Mouse (Mus musculus) midbrain, embryonic 12.5 days (tissue): ENCODE measurements around the gene Optn. TPM values are rescaled to one million over a fixed set of nuclear protein-coding genes. Genes with fewer than 3 reads are reported as not detected.
"Not testable (repeated sequence)": the region's sequence is repeated elsewhere in the genome, so short reads cannot be mapped to it uniquely, and the experiment has no call there.

Experiments used
- ATAC-seq: fragments of 200-750 bp; cut with Nextera tagmentation; 2 replicates; pipeline ENCODE4 v1.8.0; 2017; ENCODE audit warnings: low read depth, moderate TSS enrichment, moderate library complexity; ENCODE audit not compliant: low FRiP score
- H3K27ac ChIP-seq: fragments of 300-500 bp; sonication (generic); replicated peaks from 2 replicates; pipeline ENCODE4 v1.5.1; 2016; ENCODE audit warnings: mild to moderate bottlenecking
- H3K27me3 ChIP-seq: fragments of 300-500 bp; sonication (generic); 2 replicates; pipeline ENCODE4 v1.6.1; 2016; ENCODE audit warnings: mild to moderate bottlenecking
- H3K36me3 ChIP-seq: fragments of 300-500 bp; sonication (generic); 2 replicates; pipeline ENCODE4 v1.6.1; 2016
- H3K4me1 ChIP-seq: fragments of 300-500 bp; sonication (generic); 2 replicates; pipeline ENCODE4 v1.6.1; 2016
- H3K4me2 ChIP-seq: fragments of 300-500 bp; sonication (generic); replicated peaks from 2 replicates; pipeline ENCODE4 v1.6.1; 2016; ENCODE audit warnings: mild to moderate bottlenecking, moderate library complexity
- H3K4me3 ChIP-seq: fragments of 300-500 bp; sonication (generic); 2 replicates; pipeline ENCODE4 v1.5.1; 2016; ENCODE audit warnings: mild to moderate bottlenecking
- H3K9ac ChIP-seq: fragments of 300-500 bp; sonication (generic); replicated peaks from 2 replicates; pipeline ENCODE4 v1.6.1; 2016; ENCODE audit warnings: mild to moderate bottlenecking, moderate library complexity
- H3K9me3 ChIP-seq: fragments of 300-500 bp; sonication (generic); 2 replicates; pipeline ENCODE4 v1.6.1; 2016; ENCODE audit warnings: mild to moderate bottlenecking
- WGBS: fragments of 180-500 bp; shearing (Covaris S2); methylation state at CpG from one replicate; pipeline ENCODE4 v1.1.7; 2016; 5-methylcytosine and 5-hydroxymethylcytosine counted together
- polyA plus RNA-seq: library from polyadenylated mRNA; unstranded; fragments of >200 nt; fragmentation: Nextera tagmentation; extraction: Ambion mirVana; gene quantifications from 2 replicates; pipeline ENCODE4 v1.2.1, GENCODE M21; 2016

The Optn gene
- polyA plus RNA-seq = 3.3 and 4.2 TPM in 2 replicates

DNA sequence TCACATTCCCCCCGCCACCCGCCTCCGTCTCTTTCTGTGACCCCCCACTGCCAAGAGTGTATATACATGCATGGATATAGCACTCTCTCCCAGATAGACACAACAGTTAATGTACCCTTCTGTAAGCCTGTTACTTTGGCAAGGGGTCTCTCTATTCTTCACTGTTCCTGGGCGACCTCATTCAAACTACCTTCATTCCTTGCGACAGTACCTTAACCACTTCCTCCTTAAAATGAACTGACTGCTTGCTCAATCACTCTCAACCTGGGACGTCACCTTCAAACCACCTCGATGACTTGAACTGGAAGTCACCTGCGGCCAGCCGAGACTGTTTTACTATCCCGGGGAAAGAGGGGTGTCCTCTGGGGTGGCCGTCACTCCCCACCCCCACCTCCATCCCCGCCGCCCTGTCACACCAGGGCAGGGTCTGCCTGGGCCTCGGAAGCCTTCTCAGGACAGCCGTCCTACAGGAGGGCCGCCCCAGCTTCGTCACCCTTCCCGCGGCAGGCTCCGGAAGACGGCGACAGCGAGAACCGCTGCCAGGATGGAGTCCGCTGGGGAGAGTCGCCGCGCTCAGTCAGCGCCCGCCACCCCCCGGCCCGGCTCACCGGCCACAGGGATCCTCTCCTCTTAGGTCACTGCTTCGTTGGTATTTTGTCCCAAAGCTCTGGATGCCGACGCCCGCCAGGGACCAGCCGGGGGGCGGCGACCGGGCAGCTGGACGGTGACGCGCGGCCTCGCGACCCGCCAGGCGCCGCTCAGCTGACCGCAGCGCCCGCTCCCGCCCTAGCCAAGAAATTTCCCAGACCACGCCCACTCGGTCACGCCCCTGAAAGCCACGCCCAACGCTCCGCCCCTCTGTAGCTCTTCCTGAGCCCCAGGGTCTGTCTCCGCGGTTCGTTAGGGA is at the start of gene Optn:
TSS of gene Optn (minus strand) at position 753 of the 907 bp plus-strand sequence.
- peak within 1 kb of the TSS; percentile 61 for H3K4me3 ChIP-seq
- H3K27me3 ChIP-seq = peaks cover 23% of the 10 kb centered on the region
- H3K9me3 ChIP-seq = no peaks in the 10 kb centered on the region
- ATAC-seq = peak; percentile 93
- H3K36me3 ChIP-seq = no peaks in the 10 kb centered on the region
- peak within 1 kb of the TSS; percentile 90 for H3K4me2 ChIP-seq
- H3K4me1 ChIP-seq = peaks cover 13% of the 10 kb centered on the region
- H3K9ac ChIP-seq = peak within 1 kb of the TSS; percentile 57
- no peak within 1 kb of the TSS for H3K27ac ChIP-seq
- 2% methylated on average over 63 of the region's 63 CpGs for WGBS

DNA sequence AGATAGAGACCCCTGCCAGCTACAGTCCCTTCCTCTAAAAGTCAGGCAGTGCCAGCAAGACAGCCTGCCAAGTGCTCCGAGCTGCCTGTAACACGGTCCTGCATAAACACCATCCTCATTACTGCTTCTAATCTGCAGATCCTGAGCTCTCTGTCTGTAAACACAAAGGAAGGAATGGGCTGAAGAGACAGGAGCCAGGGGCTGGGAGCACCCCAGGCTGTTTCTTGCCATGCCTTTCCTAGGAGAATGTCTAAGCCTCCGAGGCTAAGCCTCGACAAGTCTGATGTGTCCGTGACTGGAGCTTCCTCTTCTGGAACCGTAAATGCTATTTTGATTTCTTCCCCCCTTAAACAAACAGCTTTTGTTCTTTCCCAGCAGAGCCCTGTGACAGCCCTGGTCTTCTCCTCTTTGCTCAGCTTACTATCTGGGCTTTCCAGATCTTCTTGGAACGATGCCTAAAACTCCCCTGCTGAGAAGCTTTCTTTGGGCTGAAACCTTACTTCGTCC is 49.0 kb upstream of the Optn start:
- Histone ChIP-seq H3K9me3 (peaks cover 3% of the 10 kb centered on the region; the same call in 1 of the 2 replicates), H3K27me3 (no peaks in the 10 kb centered on the region), H3K4me2 (0 out of 2 replicates have a peak overlapping the region, but pooled peaks have one; percentile 7), H3K4me3 (no peak overlapping the region), H3K27ac (peak overlapping the region; percentile 58), H3K9ac (no peak overlapping the region), H3K4me1 (peaks cover 24% of the 10 kb centered on the region), H3K36me3 (no peaks in the 10 kb centered on the region)
- WGBS = 13% methylated on average over 8 of the region's 8 CpGs
- ATAC-seq = 0 out of 2 replicates have a peak, but pooled peaks have one; percentile 52

DNA sequence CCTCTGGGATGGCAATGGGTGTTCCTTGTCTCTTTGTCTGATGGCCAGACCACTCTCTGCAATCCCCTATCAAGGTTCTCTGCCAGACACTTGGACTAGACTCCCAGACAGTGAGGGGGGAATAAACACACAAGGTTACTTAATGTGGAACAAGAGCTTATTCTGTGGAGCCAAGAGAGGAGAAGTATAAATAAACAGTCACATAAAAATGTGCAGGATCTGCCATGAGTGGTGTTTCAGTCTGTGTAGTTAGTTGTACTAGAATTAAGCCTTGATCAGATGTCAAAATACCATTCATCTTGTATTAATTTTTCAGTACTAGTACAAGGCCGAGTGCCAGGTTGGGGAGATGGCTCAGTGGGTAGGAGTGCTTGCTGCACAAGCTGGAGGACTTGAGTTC is 39.0 kb upstream of the Optn start:
- peaks cover 11% of the 10 kb centered on the region; the same call in 1 of the 2 replicates for H3K9me3 ChIP-seq
- H3K4me2 ChIP-seq = no peak overlapping the region
- no peaks in the 10 kb centered on the region; the same call in 1 of the 2 replicates for H3K27me3 ChIP-seq
- H3K27ac ChIP-seq = no peak overlapping the region
- no peak overlapping the region for H3K4me3 ChIP-seq
- no peaks in the 10 kb centered on the region for H3K36me3 ChIP-seq
- 72% methylated on average over 1 of the region's 1 CpGs for WGBS
- H3K9ac ChIP-seq = no peak overlapping the region
- peaks cover 10% of the 10 kb centered on the region for H3K4me1 ChIP-seq
- no peak for ATAC-seq

DNA sequence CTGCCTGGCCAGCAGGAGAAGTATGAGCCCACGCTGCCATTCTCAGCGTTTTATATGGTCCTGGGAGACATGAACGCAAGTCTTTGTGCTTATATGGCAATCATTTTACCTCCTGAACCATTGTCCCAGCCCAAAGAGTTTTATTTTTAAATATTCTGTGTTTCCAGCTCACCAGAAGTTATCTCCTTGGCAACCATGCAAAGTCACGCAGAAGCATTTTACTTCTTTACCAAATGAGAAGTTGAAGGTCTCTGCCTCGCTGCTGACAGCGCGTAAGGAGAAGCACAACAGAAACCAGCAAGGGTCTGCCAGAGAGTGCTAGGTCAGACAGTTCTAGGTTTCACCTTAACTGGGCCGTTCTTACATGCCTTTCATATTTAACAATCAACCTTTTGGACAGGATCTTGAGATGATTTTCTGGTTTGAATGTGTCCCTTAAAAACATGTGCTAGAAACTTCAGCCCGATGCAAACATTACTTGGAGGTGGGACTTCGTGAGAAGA is 37.9 kb upstream of the Optn start:
- no peak overlapping the region for H3K4me2 ChIP-seq
- H3K27me3 ChIP-seq = no peaks in the 10 kb centered on the region; the same call in 1 of the 2 replicates
- H3K4me1 ChIP-seq = peaks cover 12% of the 10 kb centered on the region
- no peaks in the 10 kb centered on the region for H3K36me3 ChIP-seq
- ATAC-seq = no peak
- 0 out of 2 replicates have a peak, but pooled peaks cover 5% of the 10 kb centered on the region for H3K9me3 ChIP-seq
- no peak overlapping the region for H3K9ac ChIP-seq
- H3K4me3 ChIP-seq = no peak overlapping the region
- no peak overlapping the region for H3K27ac ChIP-seq
- 93% methylated on average over 10 of the region's 10 CpGs for WGBS

DNA sequence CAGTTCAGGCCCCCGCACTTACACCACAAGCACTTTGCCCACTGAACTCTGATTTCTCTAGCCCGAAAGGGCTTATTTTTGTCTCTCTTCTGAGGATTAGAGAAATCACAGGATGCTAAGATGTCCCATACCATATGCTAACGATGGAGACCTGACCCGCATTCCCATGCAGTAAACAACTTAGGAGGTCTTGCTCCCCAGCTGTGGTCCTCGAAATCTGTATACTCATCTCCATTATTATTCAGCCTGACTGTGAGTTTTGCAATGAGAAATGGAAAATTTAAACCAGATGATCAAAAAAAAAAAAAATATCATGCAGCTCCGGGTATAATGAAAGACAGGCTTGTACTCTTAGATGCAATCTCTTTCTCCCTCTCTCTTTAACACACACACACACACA is 35.3 kb upstream of the Optn start:
- Histone ChIP-seq H3K4me2 (no peak overlapping the region), H3K9me3 (no peaks in the 10 kb centered on the region), H3K27ac (no peak overlapping the region), H3K9ac (no peak overlapping the region), H3K4me3 (no peak overlapping the region), H3K4me1 (peaks cover 12% of the 10 kb centered on the region), H3K27me3 (no peaks in the 10 kb centered on the region; the same call in 1 of the 2 replicates), H3K36me3 (no peaks in the 10 kb centered on the region)
- ATAC-seq = no peak
- 71% methylated on average over 6 of the region's 6 CpGs for WGBS

DNA sequence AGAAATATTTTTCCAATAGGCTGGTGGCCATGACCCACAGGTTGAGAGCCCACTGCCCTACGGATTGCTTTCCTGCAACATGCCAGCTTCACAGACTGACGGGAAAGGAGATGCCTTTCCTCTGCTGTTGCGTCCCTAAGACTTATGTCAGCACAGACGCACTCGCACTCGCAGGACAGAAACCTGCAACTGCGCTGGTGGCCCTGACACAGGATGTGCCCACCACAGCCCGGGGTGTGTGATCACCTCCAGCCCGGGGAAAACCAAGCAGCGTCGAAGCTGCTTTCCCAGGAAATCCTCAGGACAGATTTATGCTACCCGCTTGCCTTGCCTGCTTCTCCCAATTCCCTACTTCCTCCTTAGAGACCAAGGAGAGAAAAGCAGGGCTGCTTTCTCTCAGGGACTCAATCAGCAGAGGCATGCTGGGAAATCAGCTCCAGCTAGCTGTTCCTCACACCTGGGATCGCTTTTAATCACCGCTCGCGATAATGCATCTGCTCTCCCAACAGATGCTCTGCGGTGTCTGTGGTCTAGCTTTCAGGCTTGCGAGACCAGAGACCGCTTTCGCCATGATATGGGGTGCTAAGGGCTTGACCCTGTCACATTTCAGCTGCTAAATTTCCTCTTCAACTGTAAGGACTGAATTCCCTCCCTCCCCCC is 34.1 kb upstream of the Optn start:
- H3K27ac ChIP-seq = peak overlapping the region; percentile 58
- no peaks in the 10 kb centered on the region for H3K27me3 ChIP-seq
- no peaks in the 10 kb centered on the region for H3K36me3 ChIP-seq
- no peak overlapping the region for H3K9ac ChIP-seq
- peaks cover 12% of the 10 kb centered on the region for H3K4me1 ChIP-seq
- peak overlapping the region; percentile 21 for H3K4me3 ChIP-seq
- 34% methylated on average over 20 of the region's 20 CpGs for WGBS
- no peaks in the 10 kb centered on the region for H3K9me3 ChIP-seq
- ATAC-seq = no peak
- H3K4me2 ChIP-seq = peak overlapping the region; percentile 47

DNA sequence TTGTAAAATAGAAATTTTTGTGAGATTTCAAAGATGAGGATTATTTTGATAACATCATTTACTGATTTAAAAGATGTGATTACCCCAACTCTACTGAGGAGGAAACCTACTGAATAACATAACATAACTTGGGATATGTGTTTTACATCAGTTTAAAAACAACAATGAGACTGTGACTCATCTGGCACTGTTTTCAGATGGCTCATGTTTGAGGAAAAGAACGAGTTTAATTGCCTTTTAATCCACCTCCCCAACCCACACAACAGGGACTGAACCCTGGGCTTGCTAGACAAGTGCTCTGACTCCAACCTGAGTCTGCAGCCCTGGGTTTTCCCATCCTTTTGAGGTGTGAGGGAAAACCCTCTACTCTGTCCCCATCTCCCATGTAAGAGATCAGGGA is 31.5 kb upstream of the Optn start:
- no peak for ATAC-seq
- 40% methylated on average over 1 of the region's 1 CpGs for WGBS
- no peak overlapping the region for H3K4me3 ChIP-seq
- H3K27ac ChIP-seq = no peak overlapping the region
- peaks cover 12% of the 10 kb centered on the region for H3K4me1 ChIP-seq
- no peaks in the 10 kb centered on the region for H3K9me3 ChIP-seq
- H3K27me3 ChIP-seq = no peaks in the 10 kb centered on the region
- no peak overlapping the region for H3K4me2 ChIP-seq
- H3K9ac ChIP-seq = no peak overlapping the region
- no peaks in the 10 kb centered on the region for H3K36me3 ChIP-seq

DNA sequence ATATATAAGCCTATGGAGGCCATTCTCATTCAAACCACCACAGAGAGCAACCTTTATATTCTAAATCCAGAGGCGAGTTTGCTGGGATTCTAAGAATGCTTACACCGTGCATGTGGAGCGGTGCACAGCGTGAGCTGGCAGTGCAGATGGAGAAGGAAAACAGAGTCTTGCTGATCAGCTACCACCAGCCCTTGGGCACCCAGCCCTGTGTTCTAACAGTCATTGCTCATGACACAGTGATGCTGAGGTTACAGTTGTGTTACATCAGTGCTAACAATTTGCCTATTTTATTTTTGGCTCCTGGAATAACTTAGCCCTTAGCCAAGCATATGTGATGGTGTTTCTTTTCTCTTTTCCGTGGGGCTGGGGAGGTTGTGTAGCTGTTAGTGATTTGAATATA is 31.0 kb upstream of the Optn start:
- no peaks in the 10 kb centered on the region for H3K36me3 ChIP-seq
- H3K27ac ChIP-seq = no peak overlapping the region
- no peaks in the 10 kb centered on the region for H3K27me3 ChIP-seq
- no peak overlapping the region for H3K4me3 ChIP-seq
- H3K9me3 ChIP-seq = no peaks in the 10 kb centered on the region
- H3K4me2 ChIP-seq = no peak overlapping the region
- no peak overlapping the region for H3K9ac ChIP-seq
- H3K4me1 ChIP-seq = peaks cover 12% of the 10 kb centered on the region
- 83% methylated on average over 5 of the region's 5 CpGs for WGBS
- ATAC-seq = no peak

DNA sequence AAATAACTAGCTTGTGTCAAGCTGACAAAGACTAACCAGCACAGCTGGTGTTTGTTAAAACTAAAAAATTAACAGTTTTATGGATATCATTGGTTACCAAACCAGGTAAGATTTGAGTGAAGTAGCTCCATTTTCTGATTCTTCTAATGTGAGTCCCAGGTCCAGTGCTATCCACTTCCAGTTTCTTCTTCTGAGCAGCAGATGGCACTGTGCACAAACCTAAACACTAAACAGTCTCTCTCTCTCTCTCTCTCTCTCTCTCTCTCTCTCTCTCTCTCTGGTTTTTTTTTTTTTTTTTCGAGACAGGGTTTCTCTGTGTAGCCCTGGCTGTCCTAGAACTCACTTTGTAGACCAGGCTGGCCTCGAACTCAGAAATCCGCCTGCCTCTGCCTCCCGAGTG is 26.5 kb upstream of the Optn start:
- H3K4me1 ChIP-seq, H3K4me2 ChIP-seq, H3K27ac ChIP-seq, H3K36me3 ChIP-seq, H3K4me3 ChIP-seq, H3K9me3 ChIP-seq, H3K9ac ChIP-seq, H3K27me3 ChIP-seq: not testable (repeated sequence)
- 85% methylated on average over 3 of the region's 4 CpGs for WGBS
- ATAC-seq = 0 out of 2 replicates have a peak, but pooled peaks have one; percentile 38

DNA sequence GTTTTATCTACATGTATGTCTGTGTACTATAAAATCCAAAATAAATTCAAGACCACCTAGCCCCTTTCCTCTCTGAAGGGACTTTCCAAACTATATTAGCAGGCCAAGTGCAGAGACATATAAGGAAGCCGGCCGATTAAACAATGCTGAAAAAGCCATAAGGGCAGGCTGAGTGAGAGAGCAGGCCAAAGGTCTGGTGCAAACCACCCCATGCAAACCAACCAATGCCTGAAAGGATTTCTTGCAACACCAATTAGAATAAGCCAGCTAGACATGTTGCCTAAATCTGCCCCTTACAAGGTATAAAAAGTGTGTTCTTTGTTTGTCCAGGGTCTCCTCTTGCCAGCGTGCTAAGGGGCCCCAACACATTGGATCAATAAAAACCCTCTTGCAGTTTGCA is 23.8 kb upstream of the Optn start:
- no peak for ATAC-seq
- Histone ChIP-seq H3K9ac (no peak overlapping the region), H3K27me3 (no peaks in the 10 kb centered on the region), H3K4me3 (no peak overlapping the region), H3K9me3 (no peaks in the 10 kb centered on the region), H3K4me2 (no peak overlapping the region), H3K4me1 (no peaks in the 10 kb centered on the region), H3K36me3 (no peaks in the 10 kb centered on the region), H3K27ac (no peak overlapping the region)
- 83% methylated on average over 3 of the region's 3 CpGs for WGBS

DNA sequence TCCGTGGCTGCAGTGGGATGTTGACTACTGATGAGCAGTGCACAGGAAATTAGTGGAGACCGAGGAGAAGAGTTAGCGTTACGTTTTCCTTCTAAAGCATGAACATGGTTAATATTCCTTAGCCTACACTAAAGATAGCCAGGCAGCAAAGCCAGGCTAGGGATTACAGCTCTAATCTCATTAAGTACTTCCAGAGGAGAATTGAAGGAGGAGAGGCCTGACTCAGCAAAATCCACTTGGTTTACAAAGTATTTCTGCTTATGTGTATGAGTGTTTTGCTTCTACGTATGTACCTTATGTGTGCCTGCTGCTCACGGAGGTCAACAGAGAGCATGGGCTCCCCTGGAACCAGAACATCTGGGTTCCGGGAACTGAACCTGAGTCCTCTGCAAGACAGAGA is 19.9 kb upstream of the Optn start:
- Histone ChIP-seq H3K9me3 (no peaks in the 10 kb centered on the region), H3K27me3 (no peaks in the 10 kb centered on the region), H3K9ac (no peak overlapping the region), H3K4me3 (no peak overlapping the region), H3K27ac (no peak overlapping the region), H3K36me3 (no peaks in the 10 kb centered on the region), H3K4me1 (peaks cover 6% of the 10 kb centered on the region; the same call in 1 of the 2 replicates), H3K4me2 (no peak overlapping the region)
- no peak for ATAC-seq
- WGBS = 82% methylated on average over 7 of the region's 7 CpGs
